Mouse (Mus musculus): ENCODE measurements at regions not wholly inside any gene's neighbourhood (a gene's known extent, or its start where the extent isn't known, plus 50 kb on each side); places are given as distances from the start of the nearest gene placed in this dataset.
"Not testable (repeated sequence)": the region's sequence is repeated elsewhere in the genome, so short reads cannot be mapped to it uniquely, and the experiment has no call there.

- no peak for DNase-seq (ENCODE audit: low spot score in 2 of 2)
Observed at GRCm38 (mm10) chr12:27977548-27978256, 574.5 kb downstream of the Dcdc2c start.

- no peak for DNase-seq (ENCODE audit: low spot score in 2 of 2)
Observed at GRCm38 (mm10) chr12:27962908-27963307, 589.3 kb downstream of the Dcdc2c start.

- no peak for DNase-seq (ENCODE audit: low spot score in 2 of 2)
Observed at GRCm38 (mm10) chr12:27960064-27960463, 592.1 kb downstream of the Dcdc2c start.

GRCm38 (mm10) chr12:27947646-27948045 is 604.6 kb downstream of the Dcdc2c start:
- no peak for DNase-seq (ENCODE audit: low spot score in 2 of 2)

GRCm38 (mm10) chr12:27946866-27947459 is 604.6 kb upstream of the Sox11 start:
- no peak for DNase-seq (ENCODE audit: low spot score in 2 of 2)

DNA sequence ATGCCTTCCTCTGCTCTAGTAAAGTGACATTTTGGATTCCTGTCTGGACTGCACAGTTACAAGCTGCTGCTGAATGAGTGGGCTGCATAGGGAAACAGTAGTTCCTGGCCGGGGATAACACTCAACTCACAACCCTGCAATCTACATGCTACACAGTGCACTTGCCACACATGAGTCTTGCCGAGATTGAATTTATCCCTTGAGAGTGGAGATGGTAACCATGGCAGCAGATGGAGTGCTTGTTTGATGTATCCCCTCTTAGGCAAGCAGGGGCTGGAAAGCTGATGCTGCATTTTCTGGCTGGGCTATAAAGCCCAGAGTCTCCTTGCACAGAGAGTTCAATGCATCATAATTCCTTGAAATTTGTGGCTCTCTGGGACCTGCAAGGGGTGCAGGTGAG is 603.0 kb upstream of the Sox11 start:
- peak in 1 of 2 experiments; percentile 6 for DNase-seq (ENCODE audit: low spot score in 2 of 2)

DNA sequence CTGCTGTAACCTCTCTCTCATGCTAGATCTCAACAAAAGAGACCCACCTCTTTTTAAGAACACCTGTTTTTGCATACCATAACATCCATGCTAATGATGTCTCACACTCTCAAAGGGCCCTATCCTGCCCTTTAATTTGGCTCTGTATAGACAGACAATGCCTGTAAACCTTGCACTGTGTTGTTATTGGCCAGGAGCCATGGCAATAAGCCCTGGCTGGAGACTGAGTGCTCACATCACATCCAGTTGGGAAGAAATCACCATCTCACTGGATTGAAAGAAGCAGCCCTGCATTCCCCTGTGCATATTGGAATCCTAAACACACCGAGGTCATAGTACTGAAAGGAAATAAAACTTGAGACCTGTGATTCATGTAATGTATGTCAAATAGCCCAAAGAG is 598.7 kb upstream of the Sox11 start:
- DNase-seq (ENCODE audit: low spot score in 2 of 2), result no peak

- peak; percentile 46 to 59 for DNase-seq (ENCODE audit: low spot score in 2 of 2)
Observed at GRCm38 (mm10) chr12:27932382-27933140, 590.2 kb upstream of the Sox11 start.

- no peak for DNase-seq (ENCODE audit: low spot score in 2 of 2)
Observed at GRCm38 (mm10) chr12:27928366-27928963, 586.1 kb upstream of the Sox11 start.

DNA sequence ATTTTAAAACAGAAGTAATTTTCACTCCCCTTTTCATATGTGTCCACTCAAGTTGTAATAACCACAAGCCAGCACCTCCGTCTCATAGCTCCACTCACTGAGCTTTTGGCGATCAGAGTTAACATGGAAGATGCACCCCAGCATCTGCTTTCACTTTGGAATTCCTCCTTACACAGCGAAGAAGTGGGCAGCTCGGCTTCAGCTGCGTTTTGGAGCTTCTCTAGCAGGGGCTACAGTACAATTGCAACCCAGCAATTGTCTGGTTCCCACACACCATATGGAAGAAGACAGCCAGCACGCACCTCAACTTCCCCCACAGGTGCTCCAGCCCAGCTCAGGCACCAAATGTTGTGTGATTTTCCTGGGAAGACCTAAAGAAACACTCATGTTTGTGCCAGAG is 584.4 kb upstream of the Sox11 start:
- peak in 1 of 2 experiments; percentile 4 for DNase-seq (ENCODE audit: low spot score in 2 of 2)

GRCm38 (mm10) chr12:27920607-27921006 is 578.2 kb upstream of the Sox11 start:
- no peak for DNase-seq (ENCODE audit: low spot score in 2 of 2)

DNA sequence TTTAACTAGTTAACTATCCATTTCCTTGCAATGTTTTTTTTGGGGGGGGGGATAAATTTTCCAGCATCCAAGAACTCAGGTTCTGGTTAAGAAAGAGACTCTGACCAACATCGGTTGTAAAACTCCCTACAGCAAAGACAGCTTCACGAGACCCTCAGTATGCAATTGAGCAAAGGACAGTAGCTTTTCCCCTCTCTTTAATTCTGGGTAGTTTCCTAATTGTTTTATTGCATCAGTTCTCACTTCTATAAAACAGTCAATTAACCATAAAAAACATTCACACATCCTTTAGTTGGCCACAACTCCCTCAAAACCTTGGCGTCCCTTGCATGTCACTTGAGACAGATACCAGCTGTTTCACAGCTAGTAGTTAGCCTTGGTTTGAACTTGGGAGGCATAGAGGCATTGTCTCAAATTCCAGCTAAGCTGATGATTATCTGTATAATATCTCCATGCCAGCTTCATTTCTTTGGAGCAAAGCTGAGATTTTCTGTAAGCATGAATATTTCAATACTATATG is 574.1 kb upstream of the Sox11 start:
- no peak for DNase-seq (ENCODE audit: low spot score in 2 of 2)

- no peak for DNase-seq (ENCODE audit: low spot score in 2 of 2)
Observed at GRCm38 (mm10) chr12:27909417-27910100, 567.2 kb upstream of the Sox11 start.

DNA sequence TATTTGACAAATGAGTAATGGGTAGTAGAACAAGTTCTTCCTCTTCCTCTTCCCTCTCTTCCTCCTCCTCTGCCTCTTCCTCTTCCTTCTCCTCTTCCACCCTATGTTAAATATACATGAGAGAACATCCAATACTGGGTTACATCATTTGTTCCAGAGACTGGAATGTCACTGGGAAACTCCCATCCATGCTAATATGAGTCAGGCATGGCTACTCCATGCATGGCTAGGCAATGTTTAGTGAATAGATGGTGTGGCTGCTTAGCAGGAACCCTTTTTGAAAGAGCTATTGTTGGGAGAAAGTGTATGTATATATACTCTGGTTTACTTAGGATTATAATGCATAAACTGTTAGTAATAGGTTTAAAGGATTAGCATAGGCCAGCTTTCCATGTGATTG is 554.3 kb upstream of the Sox11 start:
- not testable (repeated sequence) for DNase-seq (ENCODE audit: low spot score in 2 of 2)

GRCm38 (mm10) chr12:27881720-27882119 is 539.3 kb upstream of the Sox11 start:
- no peak for DNase-seq (ENCODE audit: low spot score in 2 of 2)

GRCm38 (mm10) chr12:27866421-27866820 is 524.0 kb upstream of the Sox11 start:
- DNase-seq (ENCODE audit: low spot score in 2 of 2), result no peak

GRCm38 (mm10) chr12:27849537-27849936 is 507.2 kb upstream of the Sox11 start:
- no peak for DNase-seq (ENCODE audit: low spot score in 2 of 2)

DNA sequence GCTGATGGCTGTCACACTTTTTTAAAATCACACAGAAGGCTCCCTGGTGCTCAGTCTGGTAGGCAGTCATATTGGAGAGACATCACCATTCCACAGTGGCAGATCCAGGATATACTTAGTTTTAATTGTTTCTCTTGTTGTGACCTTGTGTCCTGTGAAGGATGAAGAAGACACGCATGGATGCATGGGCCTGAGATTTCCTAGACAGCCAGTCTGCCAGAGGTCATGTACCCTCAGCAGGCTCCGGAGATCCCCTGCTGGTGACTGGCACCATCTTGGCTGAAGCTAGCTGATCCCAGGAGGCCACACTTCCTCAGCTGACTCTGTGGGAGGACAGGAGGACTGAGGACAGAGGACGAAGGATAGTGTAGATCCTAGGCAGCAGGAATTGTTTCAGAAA is 506.7 kb upstream of the Sox11 start:
- DNase-seq (ENCODE audit: low spot score in 2 of 2), result no peak

- DNase-seq (ENCODE audit: low spot score in 2 of 2), result no peak
Observed at GRCm38 (mm10) chr12:27848141-27848540, 505.8 kb upstream of the Sox11 start.

- DNase-seq (ENCODE audit: low spot score in 2 of 2), result no peak
Observed at GRCm38 (mm10) chr12:27847397-27847796, 505.0 kb upstream of the Sox11 start.

GRCm38 (mm10) chr12:27844958-27845357 is 502.6 kb upstream of the Sox11 start:
- DNase-seq (ENCODE audit: low spot score in 2 of 2), result no peak

GRCm38 (mm10) chr12:27838955-27839354 is 496.6 kb upstream of the Sox11 start:
- DNase-seq (ENCODE audit: low spot score in 2 of 2), result no peak
